In genomic region chr12:76506522-76506921, GRCm38 (mm10) we compare ENCODE assay signal across 7 mouse cellular contexts. TPM values are rescaled to one million over a fixed set of nuclear protein-coding genes. Genes with fewer than 3 reads are reported as not detected.
DNase-seq lines count a peak whose midpoint lies in the region; ATAC-seq and TF ChIP-seq lines count a peak whose summit lies in the region.

No protein-coding gene starts in this region.

- no peak overlapping the region for H3K4me2 ChIP-seq in limb, embryonic 12.5 days

- WGBS in limb, embryonic 12.5 days: 71% methylated on average over 2 of the region's 2 CpGs
- WGBS in kidney, adult 2 months: 68% methylated on average over 2 of the region's 2 CpGs

- no peak for ATAC-seq in limb, embryonic 12.5 days (ENCODE audit: insufficient number of reproducible peaks, insufficient read depth, low FRiP score, low TSS enrichment, low read depth)

- H3K4me1 ChIP-seq in limb, embryonic 12.5 days (replicated peaks): peaks cover 23% of the 10 kb centered on the region
- H3K4me1 ChIP-seq in kidney, adult 2 months (ENCODE audit: control insufficient read depth, insufficient read depth, low read length): 0 out of 2 replicates have a peak, but pooled peaks cover 2% of the 10 kb centered on the region

- DNase-seq in ZHBTc4 (ENCODE audit: low read depth, low spot score): peak; percentile 28
- DNase-seq in cerebellum, postnatal 10 days: peak; percentile 46 to 73
- peak; percentile 44 for DNase-seq in heart, adult 8-10 months (ENCODE audit: low spot score)
- DNase-seq in retina, embryonic 14.5 days (ENCODE audit: low spot score): peak; percentile 29
- no peak for DNase-seq in left cerebral cortex, postnatal 25 days (ENCODE audit: low spot score in 2 of 2)
- DNase-seq in kidney, adult 2 months: no peak

- intact Hi-C loops in left cerebral cortex, postnatal 25 days (cut with DNase I): no loop called here

- H3K9ac ChIP-seq in limb, embryonic 12.5 days (replicated peaks): no peak overlapping the region

- H3K27me3 ChIP-seq in limb, embryonic 12.5 days: no peaks in the 10 kb centered on the region
- no peaks in the 10 kb centered on the region for H3K27me3 ChIP-seq in kidney, adult 2 months (replicated peaks; ENCODE audit: control insufficient read depth, insufficient read depth, low read length)

- TF ChIP-seq POLR2A in kidney, adult 2 months (IDR thresholded peaks at IDR 0.05; ENCODE audit: low read depth, low read length): no peak

- H3K36me3 ChIP-seq in limb, embryonic 12.5 days: no peaks in the 10 kb centered on the region
- no peaks in the 10 kb centered on the region for H3K36me3 ChIP-seq in kidney, adult 2 months (ENCODE audit: control insufficient read depth, insufficient read depth, low read length)

- TF ChIP-seq CTCF in kidney, adult 2 months (conservative IDR thresholded peaks at IDR 0.05; ENCODE audit: insufficient read depth, insufficient read length, low read depth, low read length): no peak

- H3K4me3 ChIP-seq in limb, embryonic 12.5 days (replicated peaks): no peak overlapping the region
- no peak overlapping the region for H3K4me3 ChIP-seq in kidney, adult 2 months (ENCODE audit: insufficient read depth, low read depth, low read length)

- peak overlapping the region; percentile 56; the same call in 1 of the 2 replicates for H3K27ac ChIP-seq in limb, embryonic 12.5 days
- no peak overlapping the region for H3K27ac ChIP-seq in kidney, adult 2 months (ENCODE audit: insufficient read depth, low read depth, low read length)

- no peaks in the 10 kb centered on the region for H3K9me3 ChIP-seq in limb, embryonic 12.5 days

RNA-seq across cellular contexts. Expression of gene Plekhg3, which starts 24.2 kb away (rescaled TPM):
- 10 to 100 TPM; 11.4 to 14.3 (median 13.2) TPM for total RNA-seq in heart, adult 8-10 months (2022)
- 6.2 and 7.4 TPM in 2 replicates for polyA plus RNA-seq in limb, embryonic 12.5 days (2016; fragmentation: Nextera tagmentation; extraction: Ambion mirVana)
- 10 to 100 TPM; 11.4 to 11.9 TPM for total RNA-seq in left cerebral cortex, postnatal 25 days (2021)
- polyA plus RNA-seq in kidney, adult 2 months (2012; rRNA removed): 57.9 and 67.6 TPM in 2 replicates

Comparison
In these comparisons a context has a peak if more than half of its experiments do, and no peak if none do; other contexts are left out.
1. DNase-seq: peak in ZHBTc4 (single experiment), cerebellum, postnatal 10 days (2 of 2), heart, adult 8-10 months (single experiment) and retina, embryonic 14.5 days (single experiment); none in left cerebral cortex, postnatal 25 days (0 of 2) and kidney, adult 2 months (single experiment).